In genomic region chr6:51510946-51511345, GRCm38 (mm10) we compare ENCODE assay signal across 22 mouse cellular contexts.
"Had no signal": no experiment of that assay in that cellular context is flagged by ENCODE, and none has a peak within 500 bp of the region (broad histone marks: within the 10 kb centered on the region; RNA-seq: fewer than 3 reads in every experiment).

No protein-coding gene starts in this region.

- H3K27ac ChIP-seq: limb, embryonic 10.5 days; limb, embryonic 13.5 days; liver, embryonic 12.5 days; liver, embryonic 15.5 days; lung, embryonic 15.5 days; midbrain, embryonic 10.5 days; midbrain, embryonic 13.5 days; stomach, postnatal 0 days had no signal

- DNase-seq: kidney, adult 18-20 months; kidney, adult 9 months; kidney, postnatal 25 days; liver; lung, adult 18-20 months; lung, postnatal 10 days; lung, postnatal 36 days; right cerebral cortex, adult 18-20 months; right cerebral cortex, postnatal 14 days; right cerebral cortex, postnatal 4 days; thymus, adult 2 months; thymus, postnatal 25 days had no signal

- H3K4me2 ChIP-seq: limb, embryonic 13.5 days; liver, embryonic 12.5 days; liver, embryonic 15.5 days; lung, embryonic 15.5 days; midbrain, embryonic 13.5 days had no signal

- H3K4me1 ChIP-seq: lung, embryonic 15.5 days had no signal

- H3K9ac ChIP-seq: limb, embryonic 13.5 days; liver, embryonic 12.5 days; liver, embryonic 15.5 days; lung, embryonic 15.5 days; midbrain, embryonic 13.5 days had no signal

- H3K4me3 ChIP-seq: limb, embryonic 10.5 days; limb, embryonic 13.5 days; liver, embryonic 12.5 days; liver, embryonic 15.5 days; lung, embryonic 15.5 days; megakaryocyte, embryonic 14.5 days; midbrain, embryonic 10.5 days; midbrain, embryonic 13.5 days had no signal

- ATAC-seq: liver, embryonic 12.5 days; midbrain, embryonic 13.5 days; midbrain, embryonic 16.5 days had no signal

- H3K9me3 ChIP-seq: limb, embryonic 10.5 days; limb, embryonic 13.5 days; liver, embryonic 12.5 days; liver, embryonic 15.5 days; lung, embryonic 15.5 days; megakaryocyte, embryonic 14.5 days; midbrain, embryonic 10.5 days; midbrain, embryonic 13.5 days had no signal

- H3K36me3 ChIP-seq: limb, embryonic 10.5 days; limb, embryonic 13.5 days; liver, embryonic 12.5 days; liver, embryonic 15.5 days; lung, embryonic 15.5 days; midbrain, embryonic 10.5 days; midbrain, embryonic 13.5 days had no signal

- H3K27me3 ChIP-seq: limb, embryonic 13.5 days; liver, embryonic 12.5 days; liver, embryonic 15.5 days; lung, embryonic 15.5 days; midbrain, embryonic 13.5 days had no signal
